Mouse (Mus musculus) midbrain, embryonic 13.5 days (tissue): ENCODE results near the gene Hoxa9. TPM values are rescaled to one million over a fixed set of nuclear protein-coding genes. Genes with fewer than 3 reads are reported as not detected.

Source experiments
- ATAC-seq: fragments of 200-750 bp; cut with Nextera tagmentation; 2 replicates; pipeline ENCODE4 v1.8.0; 2017; ENCODE audit warnings: mild to moderate bottlenecking, moderate TSS enrichment, moderate library complexity
- H3K27ac ChIP-seq: fragments of 300-500 bp; sonication (generic); 2 replicates; pipeline ENCODE4 v1.5.1; 2015; ENCODE audit warnings: inconsistent platforms, mild to moderate bottlenecking, moderate library complexity
- H3K27me3 ChIP-seq: fragments of 300-500 bp; sonication (generic); 2 replicates; pipeline ENCODE4 v1.6.1; 2015; ENCODE audit warnings: mild to moderate bottlenecking, inconsistent platforms
- H3K36me3 ChIP-seq: fragments of 300-500 bp; sonication (generic); 2 replicates; pipeline ENCODE4 v1.6.1; 2015; ENCODE audit warnings: mild to moderate bottlenecking, inconsistent platforms
- H3K4me1 ChIP-seq: fragments of 300-500 bp; sonication (generic); replicated peaks from 2 replicates; pipeline ENCODE4 v1.6.1; 2015; ENCODE audit warnings: inconsistent platforms
- H3K4me2 ChIP-seq: fragments of 300-500 bp; sonication (generic); replicated peaks from 2 replicates; pipeline ENCODE4 v1.6.1; 2015; ENCODE audit warnings: moderate library complexity, mild to moderate bottlenecking, inconsistent platforms
- H3K4me3 ChIP-seq: fragments of 300-500 bp; sonication (generic); replicated peaks from 2 replicates; pipeline ENCODE4 v1.5.1; 2015; ENCODE audit warnings: mild to moderate bottlenecking, inconsistent platforms
- H3K9ac ChIP-seq: fragments of 300-500 bp; sonication (generic); replicated peaks from 2 replicates; pipeline ENCODE4 v1.6.1; 2015; ENCODE audit warnings: mild to moderate bottlenecking, inconsistent platforms
- H3K9me3 ChIP-seq: fragments of 300-500 bp; sonication (generic); 2 replicates; pipeline ENCODE4 v1.6.1; 2016; ENCODE audit warnings: mild to moderate bottlenecking, inconsistent platforms
- WGBS: fragments of 180-500 bp; shearing (Covaris S2); methylation state at CpG from one replicate; pipeline ENCODE4 v1.1.7; 2015; 5-methylcytosine and 5-hydroxymethylcytosine counted together
- polyA plus RNA-seq: library from polyadenylated mRNA; unstranded; fragments of >200 nt; fragmentation: Nextera tagmentation; extraction: Ambion mirVana; gene quantifications from 2 replicates; pipeline ENCODE4 v1.2.1, GENCODE M21; 2015

The Hoxa9 gene
- polyA plus RNA-seq, 1 experiment from 2014 or later, result not detected

DNA sequence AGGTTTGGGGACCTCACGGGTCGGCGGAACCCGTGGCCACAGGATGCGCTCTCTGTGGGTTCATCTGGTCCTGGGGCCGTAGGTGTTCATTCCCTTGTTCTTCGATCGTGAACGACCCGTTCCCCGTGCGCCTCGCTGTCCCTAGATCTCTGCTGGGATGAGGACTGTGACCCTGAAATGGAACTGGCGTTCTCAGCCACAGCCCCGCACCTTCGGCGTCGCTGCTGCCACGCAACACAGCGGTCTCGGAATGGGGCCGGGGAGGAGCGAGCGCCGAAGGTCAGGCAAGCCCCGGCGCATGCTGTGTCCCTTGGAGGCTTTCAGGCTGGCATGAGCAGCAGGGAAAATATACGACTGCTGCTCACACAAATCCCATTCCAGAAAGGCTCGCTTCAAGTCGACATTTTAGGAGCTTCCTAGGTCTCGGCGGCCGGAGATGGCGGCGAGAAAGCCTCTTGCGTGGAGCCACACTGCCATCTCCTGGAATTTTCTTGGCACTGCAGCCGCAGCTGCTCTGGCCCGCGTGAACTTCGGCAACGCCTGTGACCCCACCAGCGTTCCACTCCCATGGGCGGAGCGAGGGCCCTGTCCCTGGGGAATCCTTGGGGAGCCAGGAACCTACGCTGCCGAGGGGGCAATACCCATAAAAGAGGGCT lies 9.4 kb downstream of the Hoxa9 start, which contains the start of gene Hoxa7:
Gene Hoxa7, minus strand, starts transcription at position 518 of the 656 bp plus-strand sequence.
- peak; percentile 76 for ATAC-seq
- no peaks in the 10 kb centered on the region for H3K36me3 ChIP-seq
- no peak within 1 kb of the TSS for H3K27ac ChIP-seq
- 1% methylated on average over 46 of the region's 46 CpGs for WGBS
- peak within 1 kb of the TSS; percentile 67 for H3K4me2 ChIP-seq
- H3K9ac ChIP-seq, result peak within 1 kb of the TSS; percentile 59; the same call in 1 of the 2 replicates
- peak within 1 kb of the TSS; percentile 44 for H3K4me3 ChIP-seq
- H3K27me3 ChIP-seq, result peaks cover 100% of the 10 kb centered on the region
- H3K9me3 ChIP-seq, result no peaks in the 10 kb centered on the region
- peaks cover 13% of the 10 kb centered on the region for H3K4me1 ChIP-seq

DNA sequence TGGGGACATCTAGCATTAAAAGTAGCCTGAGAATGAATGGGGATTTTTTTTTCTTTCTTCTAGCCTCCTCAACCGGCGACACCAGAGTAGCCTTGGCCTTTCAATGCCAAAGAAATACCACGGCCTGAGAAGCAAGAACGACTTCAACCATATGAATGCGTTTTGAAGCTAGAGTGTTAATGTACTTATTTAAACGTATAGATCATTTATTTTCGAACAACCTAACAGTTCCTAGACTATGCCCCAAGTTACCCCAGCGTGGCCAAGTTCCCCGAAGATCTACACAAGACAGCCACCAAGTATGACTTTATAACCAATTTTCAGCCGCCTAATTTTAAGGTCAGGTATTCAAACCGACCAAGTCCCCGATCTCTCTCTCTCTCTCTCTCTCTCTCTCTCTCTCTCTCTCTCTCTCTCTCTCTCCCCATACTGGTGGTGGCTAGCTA lies 10.0 kb downstream of the Hoxa9 start:
- no peak for ATAC-seq
- no peak overlapping the region for H3K27ac ChIP-seq
- peaks cover 13% of the 10 kb centered on the region for H3K4me1 ChIP-seq
- H3K36me3 ChIP-seq, result no peaks in the 10 kb centered on the region
- H3K27me3 ChIP-seq, result peaks cover 100% of the 10 kb centered on the region
- no peaks in the 10 kb centered on the region for H3K9me3 ChIP-seq
- H3K4me2 ChIP-seq, result peak overlapping the region; percentile 67
- WGBS, result 6% methylated on average over 12 of the region's 12 CpGs
- H3K4me3 ChIP-seq, result peak overlapping the region; percentile 44; the same call in 1 of the 2 replicates
- no peak overlapping the region for H3K9ac ChIP-seq

- ATAC-seq, result no peak
- 13% methylated on average over 32 of the region's 32 CpGs for WGBS
- no peak overlapping the region for H3K27ac ChIP-seq
- no peaks in the 10 kb centered on the region for H3K9me3 ChIP-seq
- H3K4me2 ChIP-seq, result no peak overlapping the region
- peaks cover 13% of the 10 kb centered on the region for H3K4me1 ChIP-seq
- no peak overlapping the region for H3K4me3 ChIP-seq
- peaks cover 100% of the 10 kb centered on the region for H3K27me3 ChIP-seq
- H3K36me3 ChIP-seq, result no peaks in the 10 kb centered on the region
- H3K9ac ChIP-seq, result no peak overlapping the region
These were observed 10.7 kb downstream of the Hoxa9 start for GRCm38 (mm10) chr6:52220003-52220864.

GRCm38 (mm10) chr6:52219234-52219942 lies 11.5 kb downstream of the Hoxa9 start:
- H3K4me1 ChIP-seq, result peaks cover 13% of the 10 kb centered on the region
- H3K4me3 ChIP-seq, result no peak overlapping the region
- no peak for ATAC-seq
- WGBS, result 17% methylated on average over 9 of the region's 9 CpGs
- no peak overlapping the region for H3K4me2 ChIP-seq
- no peaks in the 10 kb centered on the region for H3K36me3 ChIP-seq
- H3K9ac ChIP-seq, result no peak overlapping the region
- H3K27ac ChIP-seq, result no peak overlapping the region
- no peaks in the 10 kb centered on the region for H3K9me3 ChIP-seq
- peaks cover 100% of the 10 kb centered on the region for H3K27me3 ChIP-seq

DNA sequence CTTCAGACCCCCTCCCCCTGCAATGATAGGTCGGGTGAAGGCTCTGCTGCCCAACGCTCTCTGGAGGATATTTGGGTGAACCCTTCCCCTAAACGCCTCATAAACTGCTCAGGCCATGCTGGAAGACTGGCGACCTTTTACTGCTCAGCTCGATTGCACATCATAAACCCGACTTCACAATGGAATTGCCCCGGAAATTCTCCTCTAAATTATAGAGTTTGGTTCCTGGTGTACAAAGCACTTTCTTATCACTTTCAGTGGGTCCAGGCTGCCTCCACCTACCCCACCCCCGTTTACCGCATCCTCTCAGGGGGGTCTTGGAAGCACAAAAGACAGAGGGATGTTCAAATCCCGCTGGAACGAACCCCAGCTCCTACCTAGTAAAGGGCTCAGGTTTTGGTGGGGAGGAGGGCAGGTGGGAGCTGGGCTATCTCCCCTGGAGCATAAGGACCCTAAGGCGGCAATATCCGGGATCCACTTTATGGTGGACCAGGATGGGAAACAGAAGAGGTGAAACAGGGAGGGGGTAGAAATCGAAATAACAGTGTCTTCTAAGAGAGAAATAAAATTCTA lies 12.2 kb downstream of the Hoxa9 start:
- no peak for ATAC-seq
- H3K36me3 ChIP-seq, result no peaks in the 10 kb centered on the region
- H3K9me3 ChIP-seq, result no peaks in the 10 kb centered on the region
- peaks cover 100% of the 10 kb centered on the region for H3K27me3 ChIP-seq
- peaks cover 13% of the 10 kb centered on the region for H3K4me1 ChIP-seq
- no peak overlapping the region for H3K4me3 ChIP-seq
- no peak overlapping the region for H3K9ac ChIP-seq
- 8% methylated on average over 14 of the region's 14 CpGs for WGBS
- no peak overlapping the region for H3K4me2 ChIP-seq
- no peak overlapping the region for H3K27ac ChIP-seq

GRCm38 (mm10) chr6:52217895-52218642 lies 12.8 kb downstream of the Hoxa9 start:
- Histone ChIP-seq H3K4me1 (peaks cover 13% of the 10 kb centered on the region), H3K4me3 (peak overlapping the region; percentile 18; the same call in 1 of the 2 replicates), H3K36me3 (no peaks in the 10 kb centered on the region), H3K4me2 (peak overlapping the region; percentile 37; the same call in 1 of the 2 replicates), H3K9ac (no peak overlapping the region), H3K9me3 (no peaks in the 10 kb centered on the region), H3K27ac (no peak overlapping the region), H3K27me3 (peaks cover 100% of the 10 kb centered on the region)
- ATAC-seq, result no peak
- WGBS, result 4% methylated on average over 23 of the region's 23 CpGs

GRCm38 (mm10) chr6:52217459-52217768 lies 13.5 kb downstream of the Hoxa9 start:
- under 1% methylated on average over 25 of the region's 25 CpGs for WGBS
- Histone ChIP-seq H3K4me3 (peak overlapping the region; percentile 18), H3K4me1 (peaks cover 13% of the 10 kb centered on the region), H3K36me3 (no peaks in the 10 kb centered on the region), H3K4me2 (peak overlapping the region; percentile 37), H3K9ac (no peak overlapping the region; the same call in 1 of the 2 replicates), H3K27ac (no peak overlapping the region), H3K9me3 (no peaks in the 10 kb centered on the region), H3K27me3 (peaks cover 100% of the 10 kb centered on the region)
- no peak for ATAC-seq

DNA sequence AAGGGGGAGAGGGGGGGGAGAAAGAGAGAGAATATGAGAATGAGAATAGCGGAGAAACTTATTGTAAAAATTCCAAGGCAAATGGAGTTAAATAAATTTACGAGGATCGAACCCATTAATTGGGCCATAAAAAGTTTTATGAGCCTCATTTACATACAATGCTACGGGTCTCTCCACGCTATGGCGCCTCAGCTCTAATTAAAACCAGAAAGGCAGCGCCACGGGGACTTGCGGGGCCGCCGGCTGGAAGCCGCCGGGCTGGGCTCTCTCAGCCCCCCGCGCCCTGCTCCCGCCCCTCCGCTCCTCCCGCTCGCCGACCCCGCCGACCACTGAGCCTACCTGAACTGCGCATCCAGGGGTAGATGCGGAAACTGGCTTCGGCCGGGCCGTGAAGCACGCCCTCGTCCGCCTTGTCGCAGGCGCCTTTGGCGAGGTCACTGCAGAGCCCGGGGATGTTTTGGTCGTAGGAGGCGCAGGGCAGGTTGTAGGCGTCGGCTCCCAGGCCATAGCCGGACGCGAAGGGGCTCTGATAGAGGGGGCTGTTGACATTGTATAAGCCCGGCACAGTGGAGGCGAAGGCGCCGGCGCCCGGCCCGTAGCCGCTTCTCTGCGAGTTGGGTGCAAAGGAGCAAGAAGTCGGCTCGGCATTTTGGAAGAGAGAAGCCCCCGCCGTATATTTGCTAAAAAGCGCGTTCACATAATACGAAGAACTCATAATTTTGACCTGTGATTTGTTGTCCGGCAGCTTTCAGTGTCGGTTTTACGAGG lies 14.0 kb downstream of the Hoxa9 start:
- peak overlapping the region; percentile 18 for H3K4me3 ChIP-seq
- no peaks in the 10 kb centered on the region for H3K9me3 ChIP-seq
- H3K4me2 ChIP-seq, result peak overlapping the region; percentile 37
- no peak overlapping the region; the same call in 1 of the 2 replicates for H3K9ac ChIP-seq
- H3K27ac ChIP-seq, result no peak overlapping the region
- WGBS, result 2% methylated on average over 60 of the region's 60 CpGs
- no peaks in the 10 kb centered on the region for H3K36me3 ChIP-seq
- H3K27me3 ChIP-seq, result peaks cover 100% of the 10 kb centered on the region
- no peak for ATAC-seq
- peaks cover 13% of the 10 kb centered on the region for H3K4me1 ChIP-seq

- Histone ChIP-seq H3K4me1 (peaks cover 9% of the 10 kb centered on the region), H3K9ac (no peak overlapping the region), H3K9me3 (no peaks in the 10 kb centered on the region), H3K4me3 (no peak overlapping the region), H3K4me2 (no peak overlapping the region), H3K27ac (no peak overlapping the region), H3K27me3 (peaks cover 100% of the 10 kb centered on the region), H3K36me3 (no peaks in the 10 kb centered on the region)
- ATAC-seq, result no peak
- 2% methylated on average over 30 of the region's 30 CpGs for WGBS
These were observed 14.9 kb downstream of the Hoxa9 start for GRCm38 (mm10) chr6:52215771-52216535.

DNA sequence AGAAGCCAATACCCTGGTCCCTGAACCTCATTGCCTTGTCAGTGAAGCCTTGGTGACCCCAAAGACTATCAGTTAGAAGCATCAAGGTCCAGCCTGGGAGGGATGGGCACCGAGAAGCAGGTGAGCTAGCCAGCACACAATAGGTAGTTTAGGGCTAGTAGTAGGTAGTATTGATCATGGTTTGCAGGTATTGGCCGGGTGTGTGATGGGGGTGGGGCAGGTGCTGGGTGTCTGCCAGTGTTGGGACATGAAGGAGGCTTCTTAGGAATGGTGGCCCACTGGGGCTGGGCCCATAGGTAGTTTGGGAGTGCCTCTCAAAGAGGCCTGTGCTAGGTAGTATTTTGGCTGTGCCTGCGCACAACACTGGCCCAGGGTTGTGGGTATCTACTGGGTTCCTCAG lies 15.8 kb downstream of the Hoxa9 start:
- Histone ChIP-seq H3K4me1 (peaks cover 9% of the 10 kb centered on the region), H3K27ac (no peak overlapping the region), H3K36me3 (no peaks in the 10 kb centered on the region), H3K27me3 (peaks cover 100% of the 10 kb centered on the region), H3K4me2 (no peak overlapping the region), H3K9me3 (no peaks in the 10 kb centered on the region), H3K4me3 (no peak overlapping the region), H3K9ac (no peak overlapping the region)
- WGBS, result 12% methylated on average over 3 of the region's 3 CpGs
- no peak for ATAC-seq
